In the genomic region with DNA sequence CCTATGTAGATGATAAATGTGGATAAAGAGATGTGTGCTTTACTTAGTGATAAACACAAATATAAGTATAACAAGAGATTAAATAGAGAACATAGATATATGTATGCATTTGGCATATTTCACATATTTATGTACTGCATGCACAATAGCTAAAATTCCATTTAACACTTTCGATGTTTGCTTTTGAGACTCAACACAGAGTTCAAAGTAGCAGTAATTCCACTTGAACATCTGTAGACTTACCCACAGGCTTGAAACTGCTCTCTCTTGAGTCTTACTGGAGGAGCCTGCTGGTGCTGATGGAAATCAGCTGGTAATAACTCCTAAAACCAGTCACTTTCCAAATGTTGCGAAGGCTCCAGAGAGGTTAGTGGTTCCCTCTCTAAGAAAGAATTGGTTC, we compare ENCODE assay signal across 35 mouse cellular contexts.
"Had no signal": no experiment of that assay in that cellular context is flagged by ENCODE, and none has a peak within 500 bp of the region (broad histone marks: within the 10 kb centered on the region; RNA-seq: fewer than 3 reads in every experiment).

No protein-coding gene starts in this region.

- H3K4me1 ChIP-seq: heart, embryonic 10.5 days; heart, embryonic 12.5 days; heart, embryonic 13.5 days; heart, embryonic 15.5 days; hindbrain, embryonic 10.5 days; hindbrain, embryonic 12.5 days; hindbrain, embryonic 13.5 days; hindbrain, embryonic 15.5 days; intestine, embryonic 15.5 days; kidney, embryonic 15.5 days had no signal

- H3K4me3 ChIP-seq: heart, embryonic 10.5 days; heart, embryonic 12.5 days; heart, embryonic 13.5 days; heart, embryonic 15.5 days; hindbrain, embryonic 10.5 days; hindbrain, embryonic 12.5 days; hindbrain, embryonic 13.5 days; hindbrain, embryonic 15.5 days; intestine, embryonic 15.5 days; kidney, embryonic 15.5 days; layer of hippocampus, adult 2 months had no signal

- H3K36me3 ChIP-seq: heart, embryonic 10.5 days; heart, embryonic 12.5 days; heart, embryonic 13.5 days; heart, embryonic 15.5 days; hindbrain, embryonic 10.5 days; hindbrain, embryonic 12.5 days; hindbrain, embryonic 13.5 days; hindbrain, embryonic 15.5 days; intestine, embryonic 15.5 days; kidney, embryonic 15.5 days had no signal

- H3K9ac ChIP-seq: heart, embryonic 12.5 days; heart, embryonic 13.5 days; heart, embryonic 15.5 days; hindbrain, embryonic 12.5 days; hindbrain, embryonic 13.5 days; hindbrain, embryonic 14.5 days; hindbrain, embryonic 15.5 days; intestine, embryonic 15.5 days; kidney, embryonic 15.5 days had no signal

- H3K27me3 ChIP-seq: heart, embryonic 12.5 days; heart, embryonic 13.5 days; heart, embryonic 15.5 days; hindbrain, embryonic 12.5 days; hindbrain, embryonic 13.5 days; hindbrain, embryonic 15.5 days; intestine, embryonic 15.5 days; kidney, embryonic 15.5 days had no signal

- H3K4me2 ChIP-seq: heart, embryonic 11.5 days; heart, embryonic 12.5 days; heart, embryonic 13.5 days; heart, embryonic 15.5 days; hindbrain, embryonic 12.5 days; hindbrain, embryonic 13.5 days; hindbrain, embryonic 14.5 days; hindbrain, embryonic 15.5 days; intestine, embryonic 15.5 days; kidney, embryonic 15.5 days had no signal

- H3K9me3 ChIP-seq: heart, embryonic 10.5 days; heart, embryonic 12.5 days; heart, embryonic 13.5 days; heart, embryonic 15.5 days; hindbrain, embryonic 10.5 days; hindbrain, embryonic 12.5 days; hindbrain, embryonic 13.5 days; hindbrain, embryonic 15.5 days; intestine, embryonic 15.5 days; kidney, embryonic 15.5 days had no signal

- H3K27ac ChIP-seq: heart, embryonic 10.5 days; heart, embryonic 13.5 days; heart, embryonic 15.5 days; hindbrain, embryonic 10.5 days; hindbrain, embryonic 12.5 days; hindbrain, embryonic 13.5 days; hindbrain, embryonic 14.5 days; hindbrain, embryonic 15.5 days; hindbrain, postnatal 0 days; intestine, embryonic 15.5 days; kidney, embryonic 15.5 days; kidney, postnatal 0 days; layer of hippocampus, adult 2 months had no signal

- DNase-seq: heart, postnatal 10 days; heart, postnatal 14 days; heart, postnatal 36 days; heart, postnatal 4 days; kidney, adult 11 months; kidney, adult 18-20 months; kidney, adult 2 months; kidney, adult 8-10 months; kidney, adult 9 months; kidney, postnatal 10 days; kidney, postnatal 14 days; kidney, postnatal 25 days; kidney, postnatal 36 days; kidney, postnatal 4 days; layer of hippocampus, adult 9-11 months; layer of hippocampus, postnatal 36 days had no signal

- ATAC-seq: hindbrain, embryonic 16.5 days; hindbrain, postnatal 0 days; inflammation-experienced regulatory T-cells, adult 6 months; intestine, embryonic 15.5 days; intestine, embryonic 16.5 days; intestine, postnatal 0 days had no signal
